Mouse (Mus musculus) cortical plate, adult 2 months (tissue): Measurements from ENCODE around the gene Ankrd35.

Experiments used
- CTCF ChIP-seq: fragments of 200-500 bp; IDR thresholded peaks from 2 replicates; pipeline ENCODE4 v1.5.1; 2011; ENCODE audit warnings: mild to moderate bottlenecking, control low read depth, low read length; ENCODE audit not compliant: insufficient read depth; ENCODE audit errors: extremely low read depth
- POLR2A ChIP-seq: fragments of 200-500 bp; IDR thresholded peaks from 2 replicates; pipeline ENCODE4 v1.6.1; 2011; ENCODE audit warnings: mild to moderate bottlenecking, low read length, control low read depth; ENCODE audit not compliant: insufficient read depth; ENCODE audit errors: extremely low read depth

DNA sequence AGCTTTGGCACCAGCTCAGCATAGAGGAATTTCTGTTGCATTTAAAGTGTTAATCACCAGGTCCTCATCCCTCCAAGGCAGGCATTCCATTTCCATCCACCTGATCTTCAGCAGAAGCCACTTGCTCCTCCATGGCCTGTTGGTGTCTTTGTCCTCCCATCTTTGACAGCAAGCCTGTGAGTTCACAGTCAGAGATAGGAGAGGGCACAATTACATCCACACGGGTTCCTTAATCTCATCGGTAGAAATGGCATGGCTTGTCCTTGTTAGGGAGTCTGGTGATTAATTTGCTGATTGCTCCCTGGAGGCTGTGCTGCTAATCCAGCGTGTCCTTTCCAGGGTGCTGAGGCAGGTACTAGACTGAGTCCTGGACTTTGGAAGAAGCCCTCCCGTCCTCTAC is 3.6 kb downstream of the Ankrd35 start:
- TF ChIP-seq CTCF (no peak), POLR2A (no peak)
